Mouse (Mus musculus): ENCODE measurements around the gene Gatc. TPM values are rescaled to one million over a fixed set of nuclear protein-coding genes. Genes with fewer than 3 reads are reported as not detected.
A peak's percentile ranks its signal among the peaks of the same experiment; 100 is the strongest.
"Not testable (repeated sequence)": the region's sequence is repeated elsewhere in the genome, so short reads cannot be mapped to it uniquely, and the experiment has no call there.

The Gatc gene
- polyA plus RNA-seq, 1 experiment from 2014 or later, result 26.7 TPM

DNA sequence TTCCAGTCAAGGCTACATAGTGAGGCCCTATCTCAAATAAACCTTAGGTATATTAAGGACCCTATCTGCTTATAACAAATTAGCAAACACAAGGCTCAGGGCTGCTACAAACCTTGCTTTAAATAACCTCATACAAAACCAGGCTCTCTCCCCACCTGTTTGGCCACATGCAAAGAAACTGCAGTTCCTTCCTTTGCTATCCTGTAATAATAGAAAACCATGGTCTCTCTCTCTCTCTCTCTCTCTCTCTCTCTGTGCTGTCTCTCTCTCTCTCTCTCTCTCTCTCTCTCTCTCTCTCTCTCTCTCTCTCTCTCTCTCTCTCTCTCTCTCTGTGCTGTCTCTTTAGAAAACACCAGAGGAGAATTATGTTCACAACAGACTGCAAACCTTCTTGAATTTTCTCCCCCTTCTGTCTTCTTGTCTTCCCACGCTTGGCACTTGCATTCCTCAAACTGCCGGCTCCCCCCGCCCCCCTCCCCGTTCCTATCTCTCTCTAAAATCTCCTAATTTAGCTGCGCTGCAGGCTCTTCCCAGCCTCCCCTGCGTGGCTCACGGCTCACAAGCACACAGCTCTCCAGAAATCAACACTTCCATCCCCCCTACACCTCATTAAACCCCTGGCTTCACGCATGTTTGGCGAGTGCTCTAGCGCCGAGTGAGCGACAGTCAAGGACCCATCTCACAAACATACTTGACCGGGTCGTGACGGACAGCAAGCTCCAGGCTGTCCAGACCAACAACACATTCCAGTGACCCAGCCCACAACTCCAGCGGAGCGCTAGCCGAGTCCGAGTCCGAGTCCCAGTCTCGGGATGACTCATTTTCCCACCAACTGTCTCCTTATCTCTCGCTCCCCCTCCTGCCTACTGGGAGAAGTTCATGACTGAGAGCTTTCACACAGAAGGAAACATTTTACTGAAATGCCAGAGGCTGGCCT, 21.7 kb downstream of the Gatc start:
- no peaks in the 10 kb centered on the region for H3K36me3 ChIP-seq (ENCODE audit: control insufficient read depth, insufficient read depth, low read length)
- H3K9ac ChIP-seq (ENCODE audit: low read depth, low read length), result peak overlapping the region; percentile 60
- DNase-seq (ENCODE audit: low spot score) (peak; percentile 93), ATAC-seq (ENCODE audit: low read depth) (peak; percentile 85)
- peak overlapping the region; percentile 42 for H3K4me3 ChIP-seq (ENCODE audit: low read depth, low read length)
- H3K4me1 ChIP-seq (ENCODE audit: control insufficient read depth, insufficient read depth, low read length), result peaks cover 28% of the 10 kb centered on the region
- no peaks in the 10 kb centered on the region for H3K9me3 ChIP-seq (ENCODE audit: control insufficient read depth, low read length)
- WGBS, result under 1% methylated on average over 22 of the region's 22 CpGs
- H3K27me3 ChIP-seq (replicated peaks; ENCODE audit: control insufficient read depth, insufficient read depth, low read length), result no peaks in the 10 kb centered on the region
- H3K27ac ChIP-seq (replicated peaks; ENCODE audit: low read depth, low read length), result peak overlapping the region; percentile 88
- H3K4me2 ChIP-seq (ENCODE audit: low read depth, low read length), result peak overlapping the region; percentile 91

DNA sequence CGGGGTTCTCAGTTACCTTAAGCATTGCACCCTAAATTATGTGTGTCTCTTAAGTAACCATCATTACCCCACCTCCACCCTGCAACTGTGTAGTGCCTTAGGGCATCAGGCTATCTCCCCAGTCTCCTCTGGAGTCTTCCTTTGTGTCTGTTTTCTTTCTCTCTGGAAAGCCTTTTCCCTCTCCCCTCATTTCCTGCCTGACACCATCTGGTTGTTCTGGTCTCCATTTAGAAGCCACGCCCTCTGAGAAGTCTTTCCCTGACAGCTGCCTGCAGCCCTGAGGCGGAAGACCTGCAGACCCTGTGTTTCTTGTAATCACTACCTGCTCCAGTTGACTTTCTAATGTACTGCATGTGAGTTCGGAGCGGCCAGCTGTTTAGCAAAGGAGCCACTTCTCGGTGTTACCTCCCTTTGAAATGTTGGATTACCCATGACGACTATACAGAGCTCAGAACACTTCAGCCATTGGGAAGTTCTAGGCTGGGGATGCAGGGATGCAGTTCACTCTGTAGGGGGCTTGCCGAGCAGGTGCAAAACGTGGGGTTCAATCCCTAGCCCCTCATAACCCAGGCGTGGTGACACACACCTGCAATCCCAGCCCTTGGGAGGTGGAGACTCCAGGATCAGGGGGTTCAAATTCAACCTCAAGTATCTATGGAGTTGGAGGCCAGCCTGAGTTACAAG, 23.2 kb downstream of the Gatc start:
- Histone ChIP-seq H3K9me3 (ENCODE audit: control insufficient read depth, low read length) (no peaks in the 10 kb centered on the region), H3K27me3 (replicated peaks; ENCODE audit: control insufficient read depth, insufficient read depth, low read length) (no peaks in the 10 kb centered on the region), H3K36me3 (ENCODE audit: control insufficient read depth, insufficient read depth, low read length) (no peaks in the 10 kb centered on the region), H3K4me3 (ENCODE audit: low read depth, low read length) (no peak overlapping the region), H3K27ac (replicated peaks; ENCODE audit: low read depth, low read length) (peak overlapping the region; percentile 83), H3K4me2 (ENCODE audit: low read depth, low read length) (peak overlapping the region; percentile 16), H3K4me1 (ENCODE audit: control insufficient read depth, insufficient read depth, low read length) (peaks cover 28% of the 10 kb centered on the region), H3K9ac (ENCODE audit: low read depth, low read length) (no peak overlapping the region)
- DNase-seq (ENCODE audit: low spot score), result peak; percentile 86
- ATAC-seq (ENCODE audit: low read depth), result peak; percentile 64
- under 1% methylated on average over 10 of the region's 10 CpGs for WGBS

DNA sequence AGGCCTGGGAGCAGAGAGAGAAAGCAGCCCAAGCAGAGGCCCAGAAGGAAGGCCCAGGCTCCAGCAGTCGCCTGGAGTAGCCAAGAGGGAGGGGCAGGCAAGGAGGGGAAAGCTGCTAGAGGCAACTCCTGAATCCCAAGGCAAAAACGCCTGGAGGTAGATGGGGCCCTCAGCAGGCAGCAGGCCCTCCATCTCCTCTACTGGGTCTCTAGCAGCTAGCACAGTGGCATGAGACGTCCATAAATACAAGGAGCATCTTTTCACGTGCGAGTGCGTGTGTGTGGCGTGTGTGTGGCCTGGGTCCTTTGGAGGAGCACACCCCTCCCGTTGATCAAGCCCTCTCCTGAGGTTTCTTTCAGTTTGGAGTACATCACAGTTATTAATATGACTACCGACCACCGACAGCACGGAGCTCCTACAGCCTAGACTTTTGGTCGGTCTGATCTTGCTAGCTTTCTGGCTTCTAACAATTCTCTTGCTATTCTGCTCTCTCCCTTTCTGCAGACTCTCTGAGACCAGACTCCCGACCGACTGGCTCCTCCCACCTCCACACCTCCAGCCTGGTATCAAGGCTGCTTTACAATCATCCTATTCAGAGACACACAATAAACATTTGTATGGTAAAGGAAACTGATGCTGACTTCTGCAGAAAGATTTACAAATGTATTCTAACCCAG, 23.9 kb downstream of the Gatc start:
- Histone ChIP-seq H3K4me2 (ENCODE audit: low read depth, low read length) (peak overlapping the region; percentile 16), H3K27me3 (replicated peaks; ENCODE audit: control insufficient read depth, insufficient read depth, low read length) (no peaks in the 10 kb centered on the region), H3K4me3 (ENCODE audit: low read depth, low read length) (no peak overlapping the region), H3K9ac (ENCODE audit: low read depth, low read length) (peak overlapping the region; percentile 40), H3K36me3 (ENCODE audit: control insufficient read depth, insufficient read depth, low read length) (no peaks in the 10 kb centered on the region), H3K27ac (replicated peaks; ENCODE audit: low read depth, low read length) (peak overlapping the region; percentile 83), H3K4me1 (ENCODE audit: control insufficient read depth, insufficient read depth, low read length) (peaks cover 28% of the 10 kb centered on the region), H3K9me3 (ENCODE audit: control insufficient read depth, low read length) (no peaks in the 10 kb centered on the region)
- WGBS, result 8% methylated on average over 14 of the region's 14 CpGs
- DNase-seq (ENCODE audit: low spot score), result peak; percentile 29
- ATAC-seq (ENCODE audit: low read depth), result no peak

DNA sequence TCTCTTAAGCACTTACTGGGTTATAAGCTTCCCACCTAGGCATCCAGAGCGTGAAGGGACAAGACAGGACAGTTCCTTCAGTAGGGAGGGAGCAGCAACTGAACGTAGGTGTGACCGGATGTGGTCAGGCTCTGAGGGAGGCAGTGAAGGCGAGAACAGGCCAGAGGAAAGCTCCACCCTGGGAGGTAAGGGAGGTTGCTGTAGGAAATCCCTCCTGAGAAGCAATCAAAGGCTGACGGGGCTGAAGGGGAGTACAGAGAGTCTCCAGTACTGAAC, 27.4 kb downstream of the Gatc start:
- no peak overlapping the region for H3K27ac ChIP-seq (replicated peaks; ENCODE audit: low read depth, low read length)
- no peak overlapping the region for H3K4me2 ChIP-seq (ENCODE audit: low read depth, low read length)
- no peaks in the 10 kb centered on the region for H3K9me3 ChIP-seq (ENCODE audit: control insufficient read depth, low read length)
- H3K27me3 ChIP-seq (replicated peaks; ENCODE audit: control insufficient read depth, insufficient read depth, low read length), result no peaks in the 10 kb centered on the region
- WGBS, result 35% methylated on average over 5 of the region's 5 CpGs
- no peak overlapping the region for H3K4me3 ChIP-seq (ENCODE audit: low read depth, low read length)
- peaks cover 24% of the 10 kb centered on the region for H3K4me1 ChIP-seq (ENCODE audit: control insufficient read depth, insufficient read depth, low read length)
- peak; percentile 24 for DNase-seq (ENCODE audit: low spot score)
- ATAC-seq (ENCODE audit: low read depth), result peak; percentile 30; the same call in 1 of the 2 replicates
- H3K36me3 ChIP-seq (ENCODE audit: control insufficient read depth, insufficient read depth, low read length), result no peaks in the 10 kb centered on the region
- H3K9ac ChIP-seq (ENCODE audit: low read depth, low read length), result no peak overlapping the region

DNA sequence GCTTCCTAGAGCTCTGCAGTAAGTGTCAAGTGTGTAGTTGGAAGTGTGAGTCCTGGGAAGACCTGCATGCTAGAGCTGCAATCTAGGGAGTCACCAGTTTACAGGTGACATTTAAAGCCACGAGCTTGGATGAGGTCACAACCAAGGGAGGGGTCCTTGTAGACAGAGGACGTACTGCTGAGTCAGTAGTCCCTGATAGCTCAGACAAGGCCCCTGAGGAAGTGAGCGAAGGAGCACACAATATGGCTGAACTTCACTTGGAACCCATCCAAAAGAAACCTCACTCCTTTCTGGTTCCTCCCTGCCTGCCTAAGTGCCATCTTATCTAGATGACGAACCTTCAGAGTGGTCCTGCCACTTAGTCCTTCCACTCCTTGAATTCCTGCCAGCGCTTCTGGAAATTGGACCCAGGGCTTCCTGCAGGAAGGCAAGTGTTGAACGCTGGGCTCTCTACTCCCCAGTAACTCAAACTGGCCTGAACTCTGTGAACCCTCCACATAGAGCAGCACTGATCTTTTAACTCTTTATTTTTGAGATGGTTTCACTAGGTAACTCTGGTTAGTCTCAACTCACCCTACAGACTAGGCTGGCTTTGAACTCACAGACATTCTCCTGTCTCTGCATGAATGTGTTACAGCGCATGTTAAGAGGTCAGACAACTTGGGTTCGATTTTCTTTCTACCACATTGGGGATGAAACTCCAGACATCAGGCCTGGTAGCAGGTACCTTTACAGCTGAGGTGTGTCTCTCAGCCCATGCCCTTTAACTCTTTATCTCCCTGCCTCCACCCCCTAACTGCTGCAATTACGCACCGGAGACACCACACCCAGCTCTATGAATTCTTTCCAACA, 27.9 kb downstream of the Gatc start:
- Histone ChIP-seq H3K27ac (replicated peaks; ENCODE audit: low read depth, low read length) (no peak overlapping the region; the same call in 1 of the 2 replicates), H3K4me2 (ENCODE audit: low read depth, low read length) (no peak overlapping the region), H3K4me3 (ENCODE audit: low read depth, low read length) (no peak overlapping the region), H3K36me3 (ENCODE audit: control insufficient read depth, insufficient read depth, low read length) (no peaks in the 10 kb centered on the region), H3K4me1 (ENCODE audit: control insufficient read depth, insufficient read depth, low read length) (peaks cover 19% of the 10 kb centered on the region), H3K9me3 (ENCODE audit: control insufficient read depth, low read length) (no peaks in the 10 kb centered on the region), H3K9ac (ENCODE audit: low read depth, low read length) (no peak overlapping the region), H3K27me3 (replicated peaks; ENCODE audit: control insufficient read depth, insufficient read depth, low read length) (no peaks in the 10 kb centered on the region)
- DNase-seq (ENCODE audit: low spot score), result peak; percentile 52
- 59% methylated on average over 10 of the region's 10 CpGs for WGBS
- ATAC-seq (ENCODE audit: low read depth), result no peak

DNA sequence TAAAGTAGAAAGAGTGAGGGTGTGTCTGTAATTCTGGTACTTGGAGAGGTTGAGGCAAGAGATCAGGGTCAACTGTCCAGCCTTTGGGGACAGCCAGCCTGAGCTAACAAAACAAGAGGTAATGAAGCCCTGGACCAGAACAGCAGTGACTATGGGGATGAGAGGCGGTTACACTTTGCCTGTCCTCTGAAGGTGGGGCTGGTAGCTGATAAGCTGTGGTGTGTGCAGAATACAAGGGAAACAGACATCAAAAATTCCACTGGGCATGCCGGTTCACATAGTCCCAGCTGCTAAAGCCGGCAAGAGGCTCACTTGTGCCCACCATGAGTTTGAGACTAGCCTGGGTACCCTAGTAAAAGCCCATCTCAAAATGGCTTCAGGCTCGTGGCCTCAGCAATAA, 28.6 kb downstream of the Gatc start:
- Histone ChIP-seq H3K27me3 (replicated peaks; ENCODE audit: control insufficient read depth, insufficient read depth, low read length) (no peaks in the 10 kb centered on the region), H3K27ac (replicated peaks; ENCODE audit: low read depth, low read length) (no peak overlapping the region), H3K9me3 (ENCODE audit: control insufficient read depth, low read length) (no peaks in the 10 kb centered on the region), H3K4me3 (ENCODE audit: low read depth, low read length) (no peak overlapping the region), H3K4me1 (ENCODE audit: control insufficient read depth, insufficient read depth, low read length) (peaks cover 12% of the 10 kb centered on the region), H3K4me2 (ENCODE audit: low read depth, low read length) (no peak overlapping the region), H3K36me3 (ENCODE audit: control insufficient read depth, insufficient read depth, low read length) (no peaks in the 10 kb centered on the region), H3K9ac (ENCODE audit: low read depth, low read length) (no peak overlapping the region)
- ATAC-seq (ENCODE audit: low read depth), result no peak
- DNase-seq (ENCODE audit: low spot score), result no peak
- WGBS, result 91% methylated on average over 4 of the region's 4 CpGs

DNA sequence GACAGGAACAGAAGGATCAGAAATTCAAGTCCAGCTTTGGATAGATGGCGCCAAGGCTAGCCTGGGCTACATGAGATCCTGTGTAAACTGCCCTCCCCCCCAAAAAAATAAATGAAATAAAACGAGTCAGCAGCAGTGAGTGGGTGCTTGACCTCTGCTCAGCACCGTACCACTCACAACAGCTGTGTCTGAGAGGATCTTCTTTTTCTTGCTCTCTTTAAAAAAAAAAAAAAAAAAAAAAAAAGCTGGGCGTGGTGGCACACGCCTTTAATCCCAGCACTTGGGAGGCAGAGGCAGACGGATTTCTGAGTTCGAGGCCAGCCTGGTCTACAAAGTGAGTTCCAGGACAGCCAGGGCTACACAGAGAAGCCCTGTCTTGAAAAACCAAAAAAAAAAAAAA, 38.8 kb downstream of the Gatc start:
- not testable (repeated sequence) for H3K4me2 ChIP-seq (ENCODE audit: low read depth, low read length); H3K27me3 ChIP-seq (replicated peaks; ENCODE audit: control insufficient read depth, insufficient read depth, low read length); H3K9me3 ChIP-seq (ENCODE audit: control insufficient read depth, low read length); H3K9ac ChIP-seq (ENCODE audit: low read depth, low read length); H3K27ac ChIP-seq (replicated peaks; ENCODE audit: low read depth, low read length); ATAC-seq (ENCODE audit: low read depth); DNase-seq (ENCODE audit: low spot score); H3K4me1 ChIP-seq (ENCODE audit: control insufficient read depth, insufficient read depth, low read length); H3K4me3 ChIP-seq (ENCODE audit: low read depth, low read length)
- WGBS, result 85% methylated on average over 7 of the region's 7 CpGs
- peaks cover 21% of the 10 kb centered on the region for H3K36me3 ChIP-seq (ENCODE audit: control insufficient read depth, insufficient read depth, low read length)

DNA sequence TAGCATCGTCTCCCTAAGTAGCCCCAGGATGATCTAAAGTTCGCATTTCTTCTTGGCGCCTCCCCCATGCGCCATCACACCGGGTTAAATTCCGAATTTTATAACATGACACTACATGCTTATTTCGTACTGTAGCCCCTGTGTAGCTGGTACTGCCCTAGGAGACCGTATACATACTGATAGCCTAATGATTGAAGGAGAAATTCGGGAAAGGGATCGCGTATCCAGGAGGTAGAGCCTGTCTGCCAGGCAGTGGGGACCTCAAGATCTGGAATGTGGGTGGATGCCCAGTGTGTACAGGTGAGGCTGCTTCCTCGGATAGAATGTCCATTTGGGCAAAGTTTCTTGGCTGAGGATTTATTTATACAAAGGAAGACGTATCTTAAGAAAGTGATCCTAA, 39.4 kb downstream of the Gatc start:
- DNase-seq (ENCODE audit: low spot score) (peak; percentile 13), ATAC-seq (ENCODE audit: low read depth) (no peak)
- H3K9me3 ChIP-seq (ENCODE audit: control insufficient read depth, low read length), result no peaks in the 10 kb centered on the region
- peak overlapping the region; percentile 76 for H3K27ac ChIP-seq (replicated peaks; ENCODE audit: low read depth, low read length)
- peak overlapping the region; percentile 63 for H3K9ac ChIP-seq (ENCODE audit: low read depth, low read length)
- WGBS, result 22% methylated on average over 13 of the region's 13 CpGs
- peak overlapping the region; percentile 69 for H3K4me2 ChIP-seq (ENCODE audit: low read depth, low read length)
- peaks cover 10% of the 10 kb centered on the region for H3K4me1 ChIP-seq (ENCODE audit: control insufficient read depth, insufficient read depth, low read length)
- no peaks in the 10 kb centered on the region for H3K27me3 ChIP-seq (replicated peaks; ENCODE audit: control insufficient read depth, insufficient read depth, low read length)
- peak overlapping the region; percentile 76 for H3K4me3 ChIP-seq (ENCODE audit: low read depth, low read length)
- H3K36me3 ChIP-seq (ENCODE audit: control insufficient read depth, insufficient read depth, low read length), result peaks cover 25% of the 10 kb centered on the region

Data from embryonic facial prominence, embryonic 14.5 days (tissue).